Mouse (Mus musculus) heart, postnatal 0 days (tissue): Measurements from ENCODE around the gene D5Ertd579e. TPM values are rescaled to one million over a fixed set of nuclear protein-coding genes. Genes with fewer than 3 reads are reported as not detected.

ENCODE experiments used
- ATAC-seq: fragments of 200-750 bp; cut with Nextera tagmentation; 2 replicates; pipeline ENCODE4 v1.8.0; 2017; ENCODE audit warnings: low read depth, moderate number of reproducible peaks, moderate library complexity; ENCODE audit not compliant: insufficient read depth
- DNase-seq: peaks from one replicate; pipeline ENCODE4 v3.0.0-alpha.2; 2016; ENCODE audit warnings: low spot score
- H3K27ac ChIP-seq: fragments of 300-500 bp; sonication (generic); 2 replicates; pipeline ENCODE4 v1.5.1; 2014; ENCODE audit warnings: low read depth, mild to moderate bottlenecking
- H3K27me3 ChIP-seq: fragments of 300-500 bp; sonication (generic); 2 replicates; pipeline ENCODE4 v1.6.1; 2014; ENCODE audit warnings: low read length, mixed read lengths; ENCODE audit not compliant: control insufficient read depth, insufficient read depth
- H3K36me3 ChIP-seq: fragments of 300-500 bp; sonication (generic); replicated peaks from 2 replicates; pipeline ENCODE4 v1.6.1; 2014; ENCODE audit warnings: low read length, mixed read lengths; ENCODE audit not compliant: control insufficient read depth, insufficient read depth
- H3K4me1 ChIP-seq: fragments of 300-500 bp; sonication (generic); 2 replicates; pipeline ENCODE4 v1.6.1; 2014; ENCODE audit warnings: antibody characterized with exemption; ENCODE audit not compliant: control insufficient read depth, insufficient read depth
- H3K4me2 ChIP-seq: fragments of 300-500 bp; sonication (generic); 2 replicates; pipeline ENCODE4 v1.6.1; 2014; ENCODE audit warnings: low read depth, mild to moderate bottlenecking, low read length, moderate library complexity
- H3K4me3 ChIP-seq: fragments of 300-500 bp; sonication (generic); 2 replicates; pipeline ENCODE4 v1.5.1; 2014; ENCODE audit warnings: low read depth, low read length
- H3K9ac ChIP-seq: fragments of 300-500 bp; sonication (generic); replicated peaks from 2 replicates; pipeline ENCODE4 v1.6.1; 2014; ENCODE audit warnings: low read depth, low read length, mixed read lengths
- H3K9me3 ChIP-seq: fragments of 300-500 bp; sonication (generic); replicated peaks from 2 replicates; pipeline ENCODE4 v1.6.1; 2016; ENCODE audit warnings: low read length; ENCODE audit not compliant: control insufficient read depth
- CTCF ChIP-seq: IDR thresholded peaks from 2 replicates; pipeline ENCODE4 v1.5.1; 2016; ENCODE audit warnings: antibody characterized with exemption, control low read depth, low read depth
- EP300 ChIP-seq: IDR thresholded peaks from 2 replicates; pipeline ENCODE4 v1.6.1; 2016; ENCODE audit warnings: antibody characterized with exemption, low read depth
- WGBS: fragments of 180-500 bp; shearing (Covaris S2); extraction: QIAGEN DNeasy Blood & Tissue Kit; methylation state at CpG from one replicate; pipeline ENCODE4 v1.1.7; 2014; 5-methylcytosine and 5-hydroxymethylcytosine counted together
- polyA plus RNA-seq: library from polyadenylated mRNA; unstranded; fragments of >200 nt; fragmentation: Nextera tagmentation; extraction: Ambion mirVana; gene quantifications from 2 replicates; pipeline ENCODE4 v1.2.1, GENCODE M21; 2015
- total RNA-seq: library from RNA; depleted of rRNA; stranded (reverse); fragments of >200 nt; gene quantifications from 2 replicates; pipeline ENCODE4 v1.2.3, GENCODE M21; 2014; ENCODE audit warnings: low replicate concordance

Gene D5Ertd579e
- total and polyA plus RNA-seq, 2 experiments from 2014 or later = 28.5 to 52.6 TPM

- ATAC-seq = no peak
- WGBS = 47% methylated on average over 9 of the region's 9 CpGs
- Histone ChIP-seq H3K36me3 (peaks cover 83% of the 10 kb centered on the region), H3K9me3 (no peaks in the 10 kb centered on the region), H3K4me1 (no peaks in the 10 kb centered on the region), H3K4me3 (no peak overlapping the region), H3K4me2 (no peak overlapping the region), H3K27ac (no peak overlapping the region), H3K9ac (no peak overlapping the region), H3K27me3 (no peaks in the 10 kb centered on the region)
- no peak for DNase-seq
- TF ChIP-seq EP300 (no peak), CTCF (no peak)
Measured at GRCm38 (mm10) chr5:36602028-36602427, 93.8 kb downstream of the D5Ertd579e start.

GRCm38 (mm10) chr5:36601492-36601891, 94.3 kb downstream of the D5Ertd579e start:
- Histone ChIP-seq H3K9ac (no peak overlapping the region), H3K27me3 (no peaks in the 10 kb centered on the region), H3K36me3 (peaks cover 78% of the 10 kb centered on the region), H3K4me2 (no peak overlapping the region), H3K9me3 (no peaks in the 10 kb centered on the region), H3K27ac (no peak overlapping the region), H3K4me3 (no peak overlapping the region), H3K4me1 (no peaks in the 10 kb centered on the region)
- WGBS = 79% methylated on average over 7 of the region's 7 CpGs
- TF ChIP-seq CTCF (no peak), EP300 (no peak)
- ATAC-seq (no peak), DNase-seq (no peak)

GRCm38 (mm10) chr5:36598883-36599282, 96.9 kb downstream of the D5Ertd579e start:
- no peak for ATAC-seq
- H3K4me2 ChIP-seq = no peak overlapping the region
- H3K9me3 ChIP-seq = no peaks in the 10 kb centered on the region
- 77% methylated on average over 1 of the region's 1 CpGs for WGBS
- H3K27me3 ChIP-seq = no peaks in the 10 kb centered on the region
- no peak overlapping the region for H3K27ac ChIP-seq
- peaks cover 53% of the 10 kb centered on the region for H3K36me3 ChIP-seq
- TF ChIP-seq EP300 (no peak), CTCF (no peak)
- no peak overlapping the region for H3K4me3 ChIP-seq
- H3K9ac ChIP-seq = no peak overlapping the region
- no peaks in the 10 kb centered on the region for H3K4me1 ChIP-seq
- no peak for DNase-seq

GRCm38 (mm10) chr5:36597653-36598052, 98.2 kb downstream of the D5Ertd579e start:
- H3K9ac ChIP-seq = no peak overlapping the region
- no peaks in the 10 kb centered on the region for H3K27me3 ChIP-seq
- TF ChIP-seq EP300 = no peak
- peak; percentile 39 for TF ChIP-seq CTCF
- no peak overlapping the region for H3K4me3 ChIP-seq
- H3K9me3 ChIP-seq = no peaks in the 10 kb centered on the region
- peak; percentile 40 for ATAC-seq
- DNase-seq = peak; percentile 52
- WGBS = 18% methylated on average over 4 of the region's 4 CpGs
- H3K4me2 ChIP-seq = no peak overlapping the region
- no peaks in the 10 kb centered on the region for H3K4me1 ChIP-seq
- H3K27ac ChIP-seq = no peak overlapping the region
- H3K36me3 ChIP-seq = peaks cover 41% of the 10 kb centered on the region

GRCm38 (mm10) chr5:36596225-36596624, 99.6 kb downstream of the D5Ertd579e start:
- Histone ChIP-seq H3K9me3 (no peaks in the 10 kb centered on the region), H3K36me3 (peaks cover 27% of the 10 kb centered on the region), H3K4me1 (no peaks in the 10 kb centered on the region), H3K27ac (no peak overlapping the region), H3K27me3 (no peaks in the 10 kb centered on the region), H3K9ac (no peak overlapping the region), H3K4me2 (no peak overlapping the region), H3K4me3 (no peak overlapping the region)
- DNase-seq = no peak
- WGBS = 51% methylated on average over 5 of the region's 5 CpGs
- TF ChIP-seq CTCF = no peak
- no peak for TF ChIP-seq EP300
- no peak for ATAC-seq

GRCm38 (mm10) chr5:36595115-36595514, 100.7 kb downstream of the D5Ertd579e start:
- Histone ChIP-seq H3K4me2 (no peak overlapping the region), H3K9ac (no peak overlapping the region), H3K9me3 (no peaks in the 10 kb centered on the region), H3K36me3 (peaks cover 16% of the 10 kb centered on the region), H3K4me3 (no peak overlapping the region), H3K27me3 (no peaks in the 10 kb centered on the region), H3K27ac (no peak overlapping the region), H3K4me1 (no peaks in the 10 kb centered on the region)
- TF ChIP-seq EP300 = no peak
- TF ChIP-seq CTCF = no peak
- 19% methylated on average over 3 of the region's 3 CpGs for WGBS
- ATAC-seq (no peak), DNase-seq (no peak)
